Mouse (Mus musculus) liver, embryonic 16.5 days (tissue): ENCODE data around the gene Kcnn4. TPM values are rescaled to one million over a fixed set of nuclear protein-coding genes. Genes with fewer than 3 reads are reported as not detected.

Experiments used
- ATAC-seq: fragments of 200-750 bp; cut with Nextera tagmentation; 2 replicates; pipeline ENCODE4 v1.8.0; 2017; ENCODE audit warnings: low read depth, mild to moderate bottlenecking, moderate number of reproducible peaks, moderate library complexity
- H3K27ac ChIP-seq: fragments of 300-500 bp; sonication (generic); 2 replicates; pipeline ENCODE4 v1.5.1; 2014; ENCODE audit warnings: mild to moderate bottlenecking, low read length
- H3K27me3 ChIP-seq: fragments of 300-500 bp; sonication (generic); 2 replicates; pipeline ENCODE4 v1.6.1; 2014; ENCODE audit warnings: low read depth, low read length, mixed read lengths; ENCODE audit not compliant: control insufficient read depth, insufficient read depth
- H3K36me3 ChIP-seq: fragments of 300-500 bp; sonication (generic); 2 replicates; pipeline ENCODE4 v1.6.1; 2014; ENCODE audit warnings: mild to moderate bottlenecking; ENCODE audit not compliant: control insufficient read depth, insufficient read depth
- H3K4me1 ChIP-seq: fragments of 300-500 bp; sonication (generic); 2 replicates; pipeline ENCODE4 v1.6.1; 2014; ENCODE audit warnings: low read depth, low read length, mixed read lengths; ENCODE audit not compliant: control insufficient read depth
- H3K4me2 ChIP-seq: fragments of 300-500 bp; sonication (generic); 2 replicates; pipeline ENCODE4 v1.6.1; 2014; ENCODE audit warnings: low read depth, low read length, mixed read lengths
- H3K4me3 ChIP-seq: fragments of 300-500 bp; sonication (generic); 2 replicates; pipeline ENCODE4 v1.5.1; 2014; ENCODE audit warnings: low read depth, mild to moderate bottlenecking, low read length
- H3K9ac ChIP-seq: fragments of 300-500 bp; sonication (generic); 2 replicates; pipeline ENCODE4 v1.6.1; 2014; ENCODE audit warnings: low read depth, low read length
- H3K9me3 ChIP-seq: fragments of 300-500 bp; sonication (generic); replicated peaks from 2 replicates; pipeline ENCODE4 v1.6.1; 2016; ENCODE audit warnings: low read length; ENCODE audit not compliant: control insufficient read depth
- WGBS: fragments of 180-500 bp; shearing (Covaris S2); extraction: QIAGEN DNeasy Blood & Tissue Kit; methylation state at CpG from one replicate; pipeline ENCODE4 v1.1.7; 2014; ENCODE audit not compliant: insufficient replicate concordance; 5-methylcytosine and 5-hydroxymethylcytosine counted together
- polyA plus RNA-seq: library from polyadenylated mRNA; unstranded; fragments of >200 nt; fragmentation: Nextera tagmentation; extraction: Ambion mirVana; gene quantifications from 2 replicates; pipeline ENCODE4 v1.2.1, GENCODE M21; 2015

Gene Kcnn4
- polyA plus RNA-seq, 1 experiment from 2014 or later, result 93.4 TPM

GRCm38 (mm10) chr7:24423107-24423763, 53.2 kb downstream of the Kcnn4 start:
- Histone ChIP-seq H3K9me3 (no peaks in the 10 kb centered on the region), H3K9ac (no peak overlapping the region), H3K36me3 (no peaks in the 10 kb centered on the region), H3K4me3 (no peak overlapping the region), H3K27ac (no peak overlapping the region), H3K4me1 (no peaks in the 10 kb centered on the region), H3K4me2 (no peak overlapping the region), H3K27me3 (no peaks in the 10 kb centered on the region)
- ATAC-seq, result no peak
- WGBS, result 77% methylated on average over 15 of the region's 15 CpGs

GRCm38 (mm10) chr7:24423956-24424732, 54.1 kb downstream of the Kcnn4 start:
- ATAC-seq, result no peak
- Histone ChIP-seq H3K9me3 (no peaks in the 10 kb centered on the region), H3K4me2 (no peak overlapping the region), H3K4me1 (no peaks in the 10 kb centered on the region), H3K9ac (no peak overlapping the region), H3K27me3 (no peaks in the 10 kb centered on the region), H3K36me3 (no peaks in the 10 kb centered on the region), H3K27ac (no peak overlapping the region), H3K4me3 (no peak overlapping the region)
- WGBS, result 72% methylated on average over 12 of the region's 12 CpGs

- no peak for ATAC-seq
- Histone ChIP-seq H3K4me2 (no peak overlapping the region), H3K9me3 (no peaks in the 10 kb centered on the region), H3K4me1 (no peaks in the 10 kb centered on the region), H3K9ac (no peak overlapping the region), H3K36me3 (no peaks in the 10 kb centered on the region), H3K27ac (no peak overlapping the region), H3K4me3 (no peak overlapping the region), H3K27me3 (no peaks in the 10 kb centered on the region)
- WGBS, result 74% methylated on average over 9 of the region's 9 CpGs
These were observed 55.9 kb downstream of the Kcnn4 start for GRCm38 (mm10) chr7:24425919-24426318.

- no peak overlapping the region for H3K4me3 ChIP-seq
- ATAC-seq, result no peak
- no peak overlapping the region for H3K4me2 ChIP-seq
- no peak overlapping the region for H3K27ac ChIP-seq
- WGBS, result 82% methylated on average over 8 of the region's 8 CpGs
- no peaks in the 10 kb centered on the region for H3K36me3 ChIP-seq
- H3K9me3 ChIP-seq, result no peaks in the 10 kb centered on the region
- H3K9ac ChIP-seq, result no peak overlapping the region
- H3K27me3 ChIP-seq, result no peaks in the 10 kb centered on the region; the same call in 1 of the 2 replicates
- H3K4me1 ChIP-seq, result no peaks in the 10 kb centered on the region
These were observed 57.1 kb downstream of the Kcnn4 start for GRCm38 (mm10) chr7:24427168-24427567.

GRCm38 (mm10) chr7:24428725-24429124, 58.7 kb downstream of the Kcnn4 start:
- H3K9ac ChIP-seq, result no peak overlapping the region
- WGBS, result 72% methylated on average over 5 of the region's 5 CpGs
- ATAC-seq, result no peak
- H3K27me3 ChIP-seq, result peaks cover 10% of the 10 kb centered on the region; the same call in 1 of the 2 replicates
- no peaks in the 10 kb centered on the region for H3K36me3 ChIP-seq
- H3K27ac ChIP-seq, result no peak overlapping the region
- no peak overlapping the region for H3K4me2 ChIP-seq
- no peaks in the 10 kb centered on the region for H3K4me1 ChIP-seq
- H3K4me3 ChIP-seq, result no peak overlapping the region
- H3K9me3 ChIP-seq, result no peaks in the 10 kb centered on the region

GRCm38 (mm10) chr7:24429413-24430112, 59.5 kb downstream of the Kcnn4 start:
- ATAC-seq, result no peak
- no peak overlapping the region for H3K9ac ChIP-seq
- no peak overlapping the region for H3K4me2 ChIP-seq
- H3K4me1 ChIP-seq, result no peaks in the 10 kb centered on the region
- no peak overlapping the region for H3K27ac ChIP-seq
- peaks cover 10% of the 10 kb centered on the region; the same call in 1 of the 2 replicates for H3K27me3 ChIP-seq
- H3K4me3 ChIP-seq, result no peak overlapping the region
- no peaks in the 10 kb centered on the region for H3K36me3 ChIP-seq
- WGBS, result 64% methylated on average over 16 of the region's 16 CpGs
- H3K9me3 ChIP-seq, result no peaks in the 10 kb centered on the region

GRCm38 (mm10) chr7:24430551-24431345, 60.7 kb downstream of the Kcnn4 start:
- H3K27ac ChIP-seq, result no peak overlapping the region
- no peaks in the 10 kb centered on the region for H3K9me3 ChIP-seq
- no peak overlapping the region for H3K4me2 ChIP-seq
- no peak for ATAC-seq
- H3K4me3 ChIP-seq, result no peak overlapping the region
- H3K4me1 ChIP-seq, result no peaks in the 10 kb centered on the region
- 76% methylated on average over 15 of the region's 15 CpGs for WGBS
- H3K27me3 ChIP-seq, result peaks cover 10% of the 10 kb centered on the region; the same call in 1 of the 2 replicates
- H3K9ac ChIP-seq, result no peak overlapping the region
- H3K36me3 ChIP-seq, result no peaks in the 10 kb centered on the region

GRCm38 (mm10) chr7:24431713-24432112, 61.6 kb downstream of the Kcnn4 start:
- H3K4me1 ChIP-seq, result no peaks in the 10 kb centered on the region
- no peak overlapping the region for H3K4me2 ChIP-seq
- H3K9ac ChIP-seq, result no peak overlapping the region
- H3K27ac ChIP-seq, result no peak overlapping the region
- H3K27me3 ChIP-seq, result peaks cover 10% of the 10 kb centered on the region; the same call in 1 of the 2 replicates
- no peak for ATAC-seq
- no peak overlapping the region for H3K4me3 ChIP-seq
- 48% methylated on average over 11 of the region's 11 CpGs for WGBS
- no peaks in the 10 kb centered on the region for H3K36me3 ChIP-seq
- H3K9me3 ChIP-seq, result no peaks in the 10 kb centered on the region
